Mouse (Mus musculus) MEL (cell line): ENCODE data around the gene Casc3.

Experiments
- CHD1 ChIP-seq: IDR thresholded peaks from 2 replicates; pipeline ENCODE4 v1.6.1; 2012; ENCODE audit warnings: low read depth, mild to moderate bottlenecking, inconsistent platforms, low read length, improper control_type of control experiment
- CTCF ChIP-seq, 3 experiments: IDR thresholded peaks in 2 of 3; conservative IDR thresholded peaks in 1 of 3; 2 replicates each; pipeline ENCODE4 v1.5.1; 2011 to 2012; ENCODE audit warnings: low read length in 3 of 3, low read depth in 2 of 3, mild to moderate bottlenecking in 2 of 3, improper control_type of control experiment in 1 of 3, inconsistent platforms in 1 of 3, mixed read lengths in 1 of 3, moderate library complexity in 1 of 3; ENCODE audit not compliant: control insufficient read depth in 1 of 3, insufficient read depth in 1 of 3, poor library complexity in 1 of 3, severe bottlenecking in 1 of 3
- EP300 ChIP-seq, 2 experiments: IDR thresholded peaks; 2 replicates each; pipeline ENCODE4 v1.6.1; 2011; ENCODE audit warnings: improper control_type of control experiment in 2 of 2, low read length in 2 of 2, low read depth in 1 of 2, mild to moderate bottlenecking in 1 of 2
- ETS1 ChIP-seq: IDR thresholded peaks from 2 replicates; pipeline ENCODE4 v1.6.1; 2012; ENCODE audit warnings: low read depth, mild to moderate bottlenecking, inconsistent platforms, low read length, improper control_type of control experiment, moderate library complexity
- POLR2A ChIP-seq, 2 experiments: IDR thresholded peaks; 2 replicates each; pipeline ENCODE4 v1.6.1; 2011 to 2012; ENCODE audit warnings: low read length in 2 of 2, mild to moderate bottlenecking in 2 of 2, control low read depth in 1 of 2, improper control_type of control experiment in 1 of 2, low read depth in 1 of 2, moderate library complexity in 1 of 2; ENCODE audit not compliant: control insufficient read depth in 1 of 2, insufficient read depth in 1 of 2, poor library complexity in 1 of 2
- RAD21 ChIP-seq: IDR thresholded peaks from 2 replicates; pipeline ENCODE4 v1.6.1; 2011; ENCODE audit warnings: mild to moderate bottlenecking, low read depth, low read length, improper control_type of control experiment
- SIN3A ChIP-seq: IDR thresholded peaks from 2 replicates; pipeline ENCODE4 v1.6.1; 2012; ENCODE audit warnings: low read length, improper control_type of control experiment, inconsistent platforms
- TCF12 ChIP-seq: IDR thresholded peaks from 2 replicates; pipeline ENCODE4 v1.6.1; 2014; ENCODE audit warnings: low read depth, mild to moderate bottlenecking, inconsistent platforms, low read length, improper control_type of control experiment, moderate library complexity
- USF1 ChIP-seq: IDR thresholded peaks from 2 replicates; pipeline ENCODE4 v1.6.1; 2014; ENCODE audit warnings: low read depth, mild to moderate bottlenecking, inconsistent platforms, low read length, improper control_type of control experiment, moderate library complexity
- ZKSCAN1 ChIP-seq: IDR thresholded peaks from 2 replicates; pipeline ENCODE4 v1.6.1; 2012; ENCODE audit warnings: low read depth, mild to moderate bottlenecking, inconsistent platforms, low read length, improper control_type of control experiment, moderate library complexity

- no peak; a peak in 1 of 4 replicates for TF ChIP-seq POLR2A (IDR thresholded peaks at IDR 0.05; ENCODE audit: control insufficient read depth in 1 of 2, insufficient read depth in 1 of 2, low read depth in 1 of 2, low read length in 2 of 2, poor library complexity in 1 of 2)
- no peak for TF ChIP-seq CTCF (IDR thresholded peaks at IDR 0.05 in 2 of 3, conservative IDR thresholded peaks at IDR 0.05 in 1 of 3; ENCODE audit: control insufficient read depth in 1 of 3, insufficient read depth in 1 of 3, low read depth in 2 of 3, low read length in 3 of 3, poor library complexity in 1 of 3, severe bottlenecking in 1 of 3)
- 0 out of 2 replicates have a peak, but pooled peaks have one; percentile 57 for TF ChIP-seq CHD1
- TF ChIP-seq USF1: no peak
- TF ChIP-seq ETS1: no peak
- TF ChIP-seq RAD21: no peak
- TF ChIP-seq SIN3A: no peak
- no peak for TF ChIP-seq TCF12
- TF ChIP-seq ZKSCAN1: no peak
- TF ChIP-seq EP300 (IDR thresholded peaks at IDR 0.05; ENCODE audit: low read depth in 1 of 2, low read length in 2 of 2): no peak
Observed at GRCm38 (mm10) chr11:98774582-98775347, 29.9 kb upstream of the Casc3 start, which contains the start of gene Nr1d1.
